Mouse (Mus musculus) hindbrain, embryonic 11.5 days (tissue): ENCODE results near the gene Dntt. TPM values are rescaled to one million over a fixed set of nuclear protein-coding genes. Genes with fewer than 3 reads are reported as not detected.
A peak's percentile ranks its signal among the peaks of the same experiment; 100 is the strongest.

Source experiments
- ATAC-seq: fragments of 200-750 bp; cut with Nextera tagmentation; 2 replicates; pipeline ENCODE4 v1.8.0; 2017; ENCODE audit warnings: mild to moderate bottlenecking, moderate TSS enrichment, moderate library complexity; ENCODE audit not compliant: low FRiP score
- DNase-seq: peaks from one replicate; pipeline ENCODE4 v3.0.0-alpha.2; 2015; ENCODE audit warnings: low spot score
- H3K27ac ChIP-seq: fragments of 300-500 bp; sonication (generic); 2 replicates; pipeline ENCODE4 v1.5.1; 2014; ENCODE audit warnings: mild to moderate bottlenecking, low read depth, low read length
- H3K27me3 ChIP-seq: fragments of 300-500 bp; sonication (generic); 2 replicates; pipeline ENCODE4 v1.6.1; 2014; ENCODE audit warnings: mild to moderate bottlenecking, low read length, moderate library complexity, mixed read lengths; ENCODE audit not compliant: control insufficient read depth, insufficient read depth
- H3K36me3 ChIP-seq: fragments of 300-500 bp; sonication (generic); 2 replicates; pipeline ENCODE4 v1.6.1; 2014; ENCODE audit warnings: mild to moderate bottlenecking, low read length, moderate library complexity, mixed read lengths; ENCODE audit not compliant: control insufficient read depth, insufficient read depth
- H3K4me1 ChIP-seq: fragments of 300-500 bp; sonication (generic); replicated peaks from 2 replicates; pipeline ENCODE4 v1.6.1; 2014; ENCODE audit warnings: low read length, mixed read lengths; ENCODE audit not compliant: control insufficient read depth, insufficient read depth
- H3K4me2 ChIP-seq: fragments of 300-500 bp; sonication (generic); replicated peaks from 2 replicates; pipeline ENCODE4 v1.6.1; 2014; ENCODE audit warnings: mild to moderate bottlenecking, low read depth, low read length
- H3K4me3 ChIP-seq: fragments of 300-500 bp; sonication (generic); 2 replicates; pipeline ENCODE4 v1.5.1; 2014; ENCODE audit warnings: low read depth, low read length
- H3K9ac ChIP-seq: fragments of 300-500 bp; sonication (generic); 2 replicates; pipeline ENCODE4 v1.6.1; 2014; ENCODE audit warnings: low read depth, low read length
- H3K9me3 ChIP-seq: fragments of 300-500 bp; sonication (generic); 2 replicates; pipeline ENCODE4 v1.6.1; 2016; ENCODE audit warnings: low read length; ENCODE audit not compliant: control insufficient read depth
- WGBS: fragments of 180-500 bp; shearing (Covaris S2); extraction: QIAGEN DNeasy Blood & Tissue Kit; methylation state at CpG from one replicate; pipeline ENCODE4 v1.1.7; 2014; 5-methylcytosine and 5-hydroxymethylcytosine counted together
- polyA plus RNA-seq: library from polyadenylated mRNA; unstranded; fragments of >200 nt; fragmentation: Nextera tagmentation; extraction: Ambion mirVana; gene quantifications from 2 replicates; pipeline ENCODE4 v1.2.1, GENCODE M21; 2014

Gene Dntt
- polyA plus RNA-seq, 1 experiment from 2014 or later, result not detected

- no peak for DNase-seq
- Histone ChIP-seq H3K36me3 (no peaks in the 10 kb centered on the region), H3K9ac (no peak overlapping the region), H3K27ac (no peak overlapping the region), H3K27me3 (no peaks in the 10 kb centered on the region), H3K4me2 (no peak overlapping the region), H3K9me3 (no peaks in the 10 kb centered on the region), H3K4me1 (no peaks in the 10 kb centered on the region), H3K4me3 (no peak overlapping the region)
- WGBS, result 14% methylated on average over 4 of the region's 4 CpGs
- no peak for ATAC-seq
These were observed 22.5 kb upstream of the Dntt start for GRCm38 (mm10) chr19:41006621-41007020.

- ATAC-seq (no peak), DNase-seq (no peak)
- 48% methylated on average over 6 of the region's 6 CpGs for WGBS
- Histone ChIP-seq H3K36me3 (no peaks in the 10 kb centered on the region), H3K27ac (no peak overlapping the region), H3K9ac (no peak overlapping the region), H3K4me1 (no peaks in the 10 kb centered on the region), H3K9me3 (no peaks in the 10 kb centered on the region), H3K4me2 (no peak overlapping the region), H3K27me3 (no peaks in the 10 kb centered on the region), H3K4me3 (no peak overlapping the region)
These were observed 21.7 kb upstream of the Dntt start for GRCm38 (mm10) chr19:41007326-41007725.

- ATAC-seq (no peak), DNase-seq (no peak)
- 84% methylated on average over 4 of the region's 4 CpGs for WGBS
- H3K4me2 ChIP-seq, result no peak overlapping the region
- no peak overlapping the region for H3K27ac ChIP-seq
- H3K4me3 ChIP-seq, result no peak overlapping the region
- no peaks in the 10 kb centered on the region for H3K9me3 ChIP-seq
- H3K36me3 ChIP-seq, result no peaks in the 10 kb centered on the region
- H3K9ac ChIP-seq, result no peak overlapping the region
- no peaks in the 10 kb centered on the region for H3K4me1 ChIP-seq
- no peaks in the 10 kb centered on the region for H3K27me3 ChIP-seq
These were observed 21.3 kb upstream of the Dntt start for GRCm38 (mm10) chr19:41007733-41008132.

GRCm38 (mm10) chr19:41008674-41009395 is 20.2 kb upstream of the Dntt start:
- no peaks in the 10 kb centered on the region for H3K4me1 ChIP-seq
- H3K9me3 ChIP-seq, result no peaks in the 10 kb centered on the region
- 91% methylated on average over 5 of the region's 5 CpGs for WGBS
- no peak for DNase-seq
- no peak overlapping the region for H3K4me3 ChIP-seq
- H3K4me2 ChIP-seq, result no peak overlapping the region
- ATAC-seq, result no peak
- no peak overlapping the region for H3K27ac ChIP-seq
- no peaks in the 10 kb centered on the region for H3K27me3 ChIP-seq
- no peaks in the 10 kb centered on the region for H3K36me3 ChIP-seq
- no peak overlapping the region for H3K9ac ChIP-seq

GRCm38 (mm10) chr19:41011676-41012075 is 17.4 kb upstream of the Dntt start:
- no peak for DNase-seq
- Histone ChIP-seq H3K4me2 (no peak overlapping the region), H3K27me3 (no peaks in the 10 kb centered on the region), H3K4me3 (no peak overlapping the region), H3K36me3 (no peaks in the 10 kb centered on the region), H3K9ac (no peak overlapping the region), H3K9me3 (no peaks in the 10 kb centered on the region), H3K4me1 (no peaks in the 10 kb centered on the region), H3K27ac (no peak overlapping the region)
- no peak for ATAC-seq
- WGBS, result 36% methylated on average over 5 of the region's 5 CpGs

- Histone ChIP-seq H3K9ac (no peak overlapping the region), H3K27me3 (no peaks in the 10 kb centered on the region), H3K4me3 (no peak overlapping the region), H3K9me3 (no peaks in the 10 kb centered on the region), H3K27ac (no peak overlapping the region), H3K4me1 (no peaks in the 10 kb centered on the region), H3K4me2 (no peak overlapping the region), H3K36me3 (no peaks in the 10 kb centered on the region)
- ATAC-seq (no peak), DNase-seq (no peak)
- 7% methylated on average over 5 of the region's 5 CpGs for WGBS
These were observed 15.5 kb upstream of the Dntt start for GRCm38 (mm10) chr19:41013591-41013990.

GRCm38 (mm10) chr19:41014003-41014402 is 15.1 kb upstream of the Dntt start:
- WGBS, result 33% methylated on average over 9 of the region's 9 CpGs
- DNase-seq (no peak), ATAC-seq (no peak)
- Histone ChIP-seq H3K9ac (no peak overlapping the region), H3K9me3 (no peaks in the 10 kb centered on the region), H3K4me3 (no peak overlapping the region), H3K27me3 (no peaks in the 10 kb centered on the region), H3K4me1 (no peaks in the 10 kb centered on the region), H3K27ac (no peak overlapping the region), H3K4me2 (no peak overlapping the region), H3K36me3 (no peaks in the 10 kb centered on the region)

- H3K4me2 ChIP-seq, result peak overlapping the region; percentile 39
- no peaks in the 10 kb centered on the region for H3K9me3 ChIP-seq
- no peak overlapping the region for H3K27ac ChIP-seq
- no peaks in the 10 kb centered on the region for H3K36me3 ChIP-seq
- 19% methylated on average over 14 of the region's 14 CpGs for WGBS
- no peak overlapping the region for H3K4me3 ChIP-seq
- H3K27me3 ChIP-seq, result no peaks in the 10 kb centered on the region
- peak overlapping the region; percentile 32; the same call in 1 of the 2 replicates for H3K9ac ChIP-seq
- no peaks in the 10 kb centered on the region for H3K4me1 ChIP-seq
- DNase-seq (peak; percentile 74), ATAC-seq (no peak)
These were observed 12.9 kb upstream of the Dntt start for GRCm38 (mm10) chr19:41015951-41016716.
